Mouse (Mus musculus) liver, embryonic 11.5 days (tissue): Measurements from ENCODE around the gene Batf3. TPM values are rescaled to one million over a fixed set of nuclear protein-coding genes. Genes with fewer than 3 reads are reported as not detected.

ENCODE experiments used
- ATAC-seq: fragments of 200-750 bp; cut with Nextera tagmentation; replicated peaks from 2 replicates; pipeline ENCODE4 v1.8.0; 2017; ENCODE audit warnings: moderate number of reproducible peaks, mild to moderate bottlenecking, moderate TSS enrichment, moderate library complexity; ENCODE audit not compliant: low FRiP score
- DNase-seq: peaks from one replicate; pipeline ENCODE4 v3.0.0-alpha.2; 2017; ENCODE audit warnings: low spot score
- H3K27ac ChIP-seq: fragments of 300-500 bp; sonication (generic); 2 replicates; pipeline ENCODE4 v1.5.1; 2014; ENCODE audit warnings: mild to moderate bottlenecking, low read depth, low read length, control low read depth
- H3K27me3 ChIP-seq: fragments of 300-500 bp; sonication (generic); replicated peaks from 2 replicates; pipeline ENCODE4 v1.6.1; 2014; ENCODE audit warnings: low read length, mixed read lengths; ENCODE audit not compliant: control insufficient read depth, insufficient read depth
- H3K36me3 ChIP-seq: fragments of 300-500 bp; sonication (generic); 2 replicates; pipeline ENCODE4 v1.6.1; 2014; ENCODE audit warnings: mild to moderate bottlenecking, low read length, moderate library complexity, mixed read lengths; ENCODE audit not compliant: control insufficient read depth, insufficient read depth
- H3K4me1 ChIP-seq: fragments of 300-500 bp; sonication (generic); replicated peaks from 2 replicates; pipeline ENCODE4 v1.6.1; 2014; ENCODE audit warnings: low read length, mixed read lengths; ENCODE audit not compliant: control insufficient read depth, insufficient read depth
- H3K4me2 ChIP-seq: fragments of 300-500 bp; sonication (generic); 2 replicates; pipeline ENCODE4 v1.6.1; 2014; ENCODE audit warnings: mild to moderate bottlenecking, control low read depth, moderate library complexity
- H3K4me3 ChIP-seq: fragments of 300-500 bp; sonication (generic); 2 replicates; pipeline ENCODE4 v1.5.1; 2014; ENCODE audit warnings: low read depth, low read length, control low read depth
- H3K9ac ChIP-seq: fragments of 300-500 bp; sonication (generic); 2 replicates; pipeline ENCODE4 v1.6.1; 2014; ENCODE audit warnings: low read depth, low read length, control low read depth
- H3K9me3 ChIP-seq: fragments of 300-500 bp; sonication (generic); 2 replicates; pipeline ENCODE4 v1.6.1; 2016; ENCODE audit warnings: low read length, inconsistent platforms, mixed read lengths; ENCODE audit not compliant: control insufficient read depth
- WGBS: fragments of 180-500 bp; shearing (Covaris S2); extraction: QIAGEN DNeasy Blood & Tissue Kit; methylation state at CpG from one replicate; pipeline ENCODE4 v1.1.7; 2014; 5-methylcytosine and 5-hydroxymethylcytosine counted together
- polyA plus RNA-seq: library from polyadenylated mRNA; unstranded; fragments of >200 nt; fragmentation: Nextera tagmentation; extraction: Ambion mirVana; gene quantifications from 2 replicates; pipeline ENCODE4 v1.2.1, GENCODE M21; 2014

The Batf3 gene
- polyA plus RNA-seq, result 5.7 and 6.0 TPM in 2 replicates

- peak; percentile 50; the same call in 1 of the 2 replicates for ATAC-seq
- Histone ChIP-seq H3K4me3 (peak within 1 kb of the TSS; percentile 57), H3K9me3 (no peaks in the 10 kb centered on the region), H3K27me3 (peaks cover 50% of the 10 kb centered on the region), H3K4me2 (peak within 1 kb of the TSS; percentile 87), H3K36me3 (no peaks in the 10 kb centered on the region), H3K4me1 (no peaks in the 10 kb centered on the region), H3K9ac (peak within 1 kb of the TSS; percentile 16; the same call in 1 of the 2 replicates), H3K27ac (no peak within 1 kb of the TSS)
- peak; percentile 56 for DNase-seq
- WGBS, result 2% methylated on average over 91 of the region's 95 CpGs
These were observed at the start of gene Batf3 for GRCm38 (mm10) chr1:191097802-191098747. Gene Batf3, plus strand, starts transcription at chr1:191097847.

- Histone ChIP-seq H3K4me3 (no peak overlapping the region), H3K27me3 (no peaks in the 10 kb centered on the region), H3K36me3 (0 out of 2 replicates have a peak, but pooled peaks cover 2% of the 10 kb centered on the region), H3K4me2 (no peak overlapping the region), H3K27ac (no peak overlapping the region), H3K9me3 (no peaks in the 10 kb centered on the region), H3K4me1 (peaks cover 10% of the 10 kb centered on the region), H3K9ac (no peak overlapping the region)
- ATAC-seq (no peak), DNase-seq (no peak)
- WGBS, result 77% methylated on average over 3 of the region's 3 CpGs
These were observed 44.1 kb upstream of the Batf3 start for GRCm38 (mm10) chr1:191053555-191053954.

- WGBS, result 49% methylated on average over 8 of the region's 8 CpGs
- H3K4me2 ChIP-seq, result peak overlapping the region; percentile 48
- H3K4me1 ChIP-seq, result peaks cover 10% of the 10 kb centered on the region
- ATAC-seq (peak; percentile 92), DNase-seq (no peak)
- no peaks in the 10 kb centered on the region for H3K9me3 ChIP-seq
- H3K27ac ChIP-seq, result peak overlapping the region; percentile 89
- peak overlapping the region; percentile 26 for H3K9ac ChIP-seq
- no peak overlapping the region for H3K4me3 ChIP-seq
- H3K27me3 ChIP-seq, result no peaks in the 10 kb centered on the region
- H3K36me3 ChIP-seq, result 0 out of 2 replicates have a peak, but pooled peaks cover 2% of the 10 kb centered on the region
These were observed 42.6 kb upstream of the Batf3 start for GRCm38 (mm10) chr1:191054870-191055532.

GRCm38 (mm10) chr1:191055533-191055873 lies 42.1 kb upstream of the Batf3 start:
- Histone ChIP-seq H3K9me3 (no peaks in the 10 kb centered on the region), H3K4me3 (no peak overlapping the region), H3K9ac (0 out of 2 replicates have a peak overlapping the region, but pooled peaks have one; percentile 26), H3K4me2 (peak overlapping the region; percentile 48), H3K4me1 (peaks cover 10% of the 10 kb centered on the region), H3K36me3 (0 out of 2 replicates have a peak, but pooled peaks cover 2% of the 10 kb centered on the region), H3K27me3 (no peaks in the 10 kb centered on the region), H3K27ac (peak overlapping the region; percentile 89)
- ATAC-seq (peak; percentile 81), DNase-seq (no peak)
- WGBS, result 59% methylated on average over 2 of the region's 2 CpGs

- ATAC-seq, result no peak
These were observed 40.2 kb upstream of the Batf3 start for GRCm38 (mm10) chr1:191057461-191057860.

GRCm38 (mm10) chr1:191062241-191062780 lies 35.3 kb upstream of the Batf3 start:
- ATAC-seq (peak; percentile 35), DNase-seq (no peak)
- Histone ChIP-seq H3K4me2 (peak overlapping the region; percentile 73), H3K4me1 (peaks cover 12% of the 10 kb centered on the region), H3K36me3 (peaks cover 7% of the 10 kb centered on the region), H3K27ac (no peak overlapping the region), H3K27me3 (no peaks in the 10 kb centered on the region), H3K9me3 (no peaks in the 10 kb centered on the region), H3K9ac (peak overlapping the region; percentile 90), H3K4me3 (peak overlapping the region; percentile 86)
- 4% methylated on average over 15 of the region's 15 CpGs for WGBS

More at GRCm38 (mm10) chr1:191057461-191057860, 40.2 kb upstream of the Batf3 start:
- no peak overlapping the region for H3K4me3 ChIP-seq
- 0 out of 2 replicates have a peak, but pooled peaks cover 2% of the 10 kb centered on the region for H3K36me3 ChIP-seq
- no peaks in the 10 kb centered on the region for H3K27me3 ChIP-seq
- H3K27ac ChIP-seq, result no peak overlapping the region
- H3K9ac ChIP-seq, result no peak overlapping the region
- no peak overlapping the region for H3K4me2 ChIP-seq
- H3K9me3 ChIP-seq, result no peaks in the 10 kb centered on the region
- 60% methylated on average over 3 of the region's 3 CpGs for WGBS
- DNase-seq, result no peak
- H3K4me1 ChIP-seq, result peaks cover 12% of the 10 kb centered on the region

GRCm38 (mm10) chr1:191062781-191063485 lies 34.7 kb upstream of the Batf3 start, which contains the start of the genes Tatdn3 and Nsl1:
Gene Tatdn3, minus strand, starts transcription at chr1:191062932.
Gene Nsl1, plus strand, starts transcription at chr1:191063012.
- Histone ChIP-seq H3K27me3 (no peaks in the 10 kb centered on the region), H3K27ac (peak within 1 kb of the TSS; percentile 66; the same call in 1 of the 2 replicates), H3K4me2 (peak within 1 kb of the TSS; percentile 73), H3K9me3 (no peaks in the 10 kb centered on the region), H3K4me3 (peak within 1 kb of the TSS; percentile 86), H3K36me3 (peaks cover 7% of the 10 kb centered on the region), H3K4me1 (peaks cover 12% of the 10 kb centered on the region), H3K9ac (peak within 1 kb of the TSS; percentile 90)
- DNase-seq (peak; percentile 92), ATAC-seq (peak; percentile 88)
- WGBS, result under 1% methylated on average over 56 of the region's 56 CpGs

- no peak for ATAC-seq
- 48% methylated on average over 9 of the region's 9 CpGs for WGBS
- H3K4me1 ChIP-seq, result peaks cover 12% of the 10 kb centered on the region
These were observed 33.9 kb upstream of the Batf3 start for GRCm38 (mm10) chr1:191063700-191064099.

More at GRCm38 (mm10) chr1:191063700-191064099, 33.9 kb upstream of the Batf3 start:
- peak overlapping the region; percentile 73 for H3K4me2 ChIP-seq
- H3K36me3 ChIP-seq, result peaks cover 14% of the 10 kb centered on the region
- no peaks in the 10 kb centered on the region for H3K27me3 ChIP-seq
- no peaks in the 10 kb centered on the region for H3K9me3 ChIP-seq
- H3K9ac ChIP-seq, result peak overlapping the region; percentile 90
- H3K4me3 ChIP-seq, result peak overlapping the region; percentile 86
- DNase-seq, result no peak
- no peak overlapping the region for H3K27ac ChIP-seq
